Mouse (Mus musculus) c-Kit-positive CD71-positive TER-119-negative erythroid progenitor cells, embryonic 14.5 days (primary cell): ENCODE results near the gene Ppp2r2c.

Experiments used
- DNase-seq: peaks from one replicate; pipeline ENCODE4 v3.0.0-alpha.2; 2013; ENCODE audit warnings: low read depth

The Ppp2r2c gene

GRCm38 (mm10) chr5:36868266-36869090 is at the start of gene Ppp2r2c:
Ppp2r2c (plus strand) TSS chr5:36868513.
- no peak for DNase-seq

DNA sequence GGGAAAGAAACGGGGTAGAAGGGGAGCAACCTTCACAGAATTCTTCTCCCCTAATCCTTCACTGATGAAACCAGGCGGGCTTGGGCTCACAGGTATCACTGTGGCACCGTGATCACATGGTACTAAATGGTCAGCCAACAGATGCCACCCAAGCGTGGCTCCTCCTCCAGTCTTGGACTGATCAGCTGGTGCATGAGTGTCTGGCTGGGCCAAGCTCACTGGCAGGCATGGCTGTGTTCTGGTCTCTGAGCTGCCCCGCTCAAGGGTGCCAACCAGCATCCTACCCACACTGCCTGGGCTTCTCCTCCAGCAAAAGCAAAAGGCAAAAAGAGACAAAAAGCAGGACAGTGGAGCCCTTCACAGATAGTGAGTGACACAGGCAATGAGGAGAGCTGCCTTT is 48.6 kb upstream of the Ppp2r2c start:
- DNase-seq = no peak

DNA sequence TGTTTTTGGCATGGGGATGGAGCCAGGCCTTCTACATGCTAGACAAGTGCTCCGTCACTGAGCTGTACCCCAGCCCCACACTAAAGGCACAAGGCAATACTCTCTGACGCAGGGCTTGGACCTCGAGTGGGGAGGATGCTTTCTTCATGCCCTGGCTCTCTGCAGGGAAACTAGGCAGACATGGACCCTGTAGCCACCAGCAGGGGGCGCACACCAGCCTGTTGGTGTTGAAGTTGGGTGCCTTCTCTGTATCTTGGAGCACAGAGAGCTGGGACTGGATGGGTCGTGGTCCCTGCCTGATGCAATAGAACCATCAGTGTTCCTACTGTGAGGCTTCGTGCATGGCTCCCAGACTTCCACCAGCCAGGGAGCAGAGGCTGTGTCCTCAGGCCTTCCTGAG is 48.2 kb upstream of the Ppp2r2c start:
- peak; percentile 43 for DNase-seq

DNA sequence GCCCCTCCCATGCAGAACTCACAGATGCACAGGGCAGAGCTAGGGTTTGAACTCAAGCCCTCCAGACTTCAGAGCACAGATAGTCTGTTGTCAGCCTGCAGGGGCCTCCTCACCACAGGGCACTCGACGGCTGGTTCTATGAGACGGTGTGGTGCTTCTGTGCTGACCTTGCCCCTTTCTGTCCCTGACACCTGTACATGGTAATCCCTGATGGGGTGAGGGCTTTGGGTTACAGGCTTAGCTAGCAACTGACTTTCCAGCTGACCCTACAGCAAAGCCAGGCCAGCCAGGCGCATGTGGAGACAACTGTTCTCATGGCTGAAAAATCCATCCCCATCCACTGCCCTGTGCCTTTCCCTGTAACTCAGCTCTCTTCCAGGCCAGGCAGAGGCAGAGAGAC is 45.4 kb upstream of the Ppp2r2c start:
- DNase-seq = no peak

DNA sequence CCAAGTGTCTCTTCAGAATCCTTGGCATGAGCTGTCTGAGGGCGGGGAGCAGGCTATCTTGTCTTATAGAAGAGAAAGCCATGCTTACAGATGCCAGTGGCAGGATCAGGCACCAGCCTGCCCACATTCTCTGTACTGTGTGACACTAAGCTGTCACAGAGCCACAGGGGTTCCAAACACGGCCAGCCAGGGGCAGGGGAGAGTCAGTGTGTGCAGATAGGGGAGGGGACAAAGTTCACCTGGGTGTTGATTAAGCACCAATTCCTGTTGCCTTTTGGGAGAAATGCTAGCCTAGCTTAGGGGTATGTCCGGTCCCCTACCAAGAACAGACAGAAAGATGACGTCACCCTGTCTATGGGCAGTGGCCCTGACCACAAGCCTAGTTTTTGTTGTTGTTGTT is 39.2 kb upstream of the Ppp2r2c start:
- DNase-seq = no peak

DNA sequence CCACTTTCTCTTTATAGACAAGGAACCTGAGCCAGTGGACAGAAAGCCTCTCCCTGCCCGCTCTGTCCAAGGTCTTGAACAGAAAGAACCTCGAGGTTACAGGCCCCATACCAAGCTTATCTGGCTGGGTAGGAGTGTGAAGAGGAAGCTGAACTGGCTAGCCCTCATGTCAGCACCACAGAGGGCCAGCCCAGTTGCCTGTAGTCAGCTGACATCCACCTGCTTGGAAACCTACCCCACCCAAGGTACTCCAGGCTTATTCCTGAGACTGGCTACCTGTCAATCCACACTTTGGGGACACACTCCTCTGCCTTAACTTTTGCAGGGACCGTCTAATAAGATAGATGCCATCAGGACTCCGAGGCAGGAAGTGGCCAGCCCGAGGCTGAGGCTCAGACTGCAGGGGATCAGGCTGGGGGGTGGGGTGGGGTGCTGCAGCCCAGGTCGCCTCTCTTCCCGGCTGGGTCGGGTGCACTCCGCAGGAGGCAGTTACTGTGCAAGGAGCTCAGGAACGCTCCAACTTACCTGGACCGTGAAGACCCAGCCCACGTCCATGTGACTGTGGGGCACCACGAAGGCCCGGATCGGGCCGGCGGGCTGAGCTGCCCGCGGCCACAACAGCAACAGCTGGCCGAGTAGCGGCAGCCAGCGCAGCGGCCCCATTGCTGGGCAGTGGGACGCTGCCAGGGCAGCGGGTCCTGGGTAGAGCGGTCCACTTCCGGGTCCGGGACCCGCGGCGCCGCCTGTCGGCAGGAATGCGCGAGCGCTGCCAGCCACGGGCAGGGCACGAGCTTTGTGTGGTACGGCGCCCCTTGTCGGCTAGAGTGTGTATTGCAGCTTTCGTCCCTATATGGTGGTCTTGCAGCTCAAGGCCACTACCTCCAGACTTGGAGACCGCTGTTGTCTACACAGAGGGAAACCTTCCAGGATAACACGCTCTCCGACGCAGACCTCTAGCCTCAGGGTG is 38.1 kb upstream of the Ppp2r2c start, which contains the start of gene Man2b2:
Gene Man2b2 (minus strand): TSS at position 741 of the 967 bp plus-strand sequence.
- peak; percentile 75 for DNase-seq

- DNase-seq = no peak
These were observed 37.0 kb upstream of the Ppp2r2c start for GRCm38 (mm10) chr5:36831272-36831671.

GRCm38 (mm10) chr5:36835933-36836332 is 32.4 kb upstream of the Ppp2r2c start:
- DNase-seq = peak; percentile 45

- DNase-seq = no peak
These were observed 29.3 kb upstream of the Ppp2r2c start for GRCm38 (mm10) chr5:36839032-36839431.

- no peak for DNase-seq
These were observed 28.7 kb upstream of the Ppp2r2c start for GRCm38 (mm10) chr5:36839602-36840001.

DNA sequence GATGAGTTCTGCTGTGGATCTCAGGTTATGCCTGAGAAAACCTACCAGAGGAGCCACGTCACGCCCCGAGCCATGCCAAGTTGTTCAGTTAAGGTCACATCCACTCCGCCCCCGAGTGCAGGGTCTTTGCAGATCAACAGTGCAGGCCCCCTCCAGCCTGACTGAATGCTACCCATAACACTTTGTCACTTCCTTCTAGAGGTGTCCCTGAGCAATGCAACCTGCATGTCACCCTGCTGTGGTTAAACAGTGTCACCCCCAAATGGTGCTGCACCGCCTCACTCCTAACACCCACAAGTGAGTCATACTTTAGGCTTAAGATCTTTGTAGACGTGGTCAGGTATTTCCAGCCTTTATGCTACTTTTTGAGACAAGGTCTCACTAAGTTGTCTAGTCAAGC is 28.2 kb upstream of the Ppp2r2c start:
- DNase-seq = no peak

GRCm38 (mm10) chr5:36841701-36842100 is 26.6 kb upstream of the Ppp2r2c start:
- DNase-seq = no peak

DNA sequence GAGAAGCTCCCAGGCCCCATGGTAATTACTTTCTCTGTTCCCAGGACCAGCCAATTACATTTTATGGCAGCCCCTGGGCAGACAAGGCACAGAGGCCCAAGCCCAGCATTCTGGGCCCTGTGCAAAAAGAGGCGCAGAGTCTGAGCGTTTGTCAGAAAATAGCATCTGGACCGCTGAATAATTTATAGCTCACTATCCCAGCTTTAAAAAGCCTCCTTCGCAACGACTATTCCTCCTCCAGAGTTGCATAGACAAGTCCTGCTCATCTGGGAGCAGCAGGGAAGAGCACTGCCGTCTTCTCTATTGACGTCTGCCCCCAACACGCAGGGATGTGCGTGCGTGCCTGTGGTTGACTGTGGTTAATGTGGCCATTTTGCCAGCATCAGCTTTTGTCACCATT is 23.8 kb upstream of the Ppp2r2c start:
- no peak for DNase-seq

GRCm38 (mm10) chr5:36851572-36851971 is 16.7 kb upstream of the Ppp2r2c start:
- DNase-seq = no peak

DNA sequence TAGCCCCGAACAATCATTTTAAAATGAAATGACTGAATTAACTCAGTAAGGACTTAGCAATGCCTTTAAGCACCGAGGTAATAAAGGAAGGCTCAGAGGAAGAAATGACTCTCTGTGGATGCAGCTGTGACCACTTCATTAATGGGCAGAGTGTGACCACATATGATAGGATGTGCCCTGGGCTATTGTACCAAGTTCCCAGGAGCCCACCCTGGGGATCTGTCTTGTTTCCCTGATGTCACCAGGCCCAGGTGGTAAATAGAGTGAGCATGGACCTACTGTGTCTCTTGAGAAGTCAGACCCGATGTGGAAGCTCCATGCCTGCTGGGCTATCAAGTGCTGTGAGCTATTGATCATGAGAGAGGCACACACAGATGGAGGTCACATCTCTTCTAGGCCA is 13.1 kb upstream of the Ppp2r2c start:
- DNase-seq = no peak

- DNase-seq = no peak
These were observed 11.8 kb upstream of the Ppp2r2c start for GRCm38 (mm10) chr5:36856529-36856928.

- DNase-seq = no peak
These were observed 10.8 kb upstream of the Ppp2r2c start for GRCm38 (mm10) chr5:36857546-36857945.

DNA sequence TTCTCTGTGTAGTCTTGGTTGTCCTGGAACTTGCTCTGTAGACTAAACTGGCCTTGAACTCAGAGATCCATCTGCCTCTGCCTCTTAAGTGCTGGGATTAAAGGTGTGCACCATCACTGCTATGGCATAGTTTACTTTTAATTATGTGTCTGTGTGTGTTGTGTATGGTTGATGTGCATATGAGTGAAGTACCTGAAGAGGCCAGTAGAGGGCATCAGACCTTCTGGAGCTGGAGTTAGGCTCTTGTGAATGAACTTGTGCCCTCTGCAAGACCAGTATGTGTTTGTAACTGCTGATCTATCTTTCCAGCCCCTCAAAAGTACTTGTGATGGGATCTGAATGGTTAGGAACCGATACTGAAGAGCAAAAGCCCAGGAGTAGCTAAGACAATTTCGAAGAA is 7.2 kb upstream of the Ppp2r2c start:
- DNase-seq = peak; percentile 8

GRCm38 (mm10) chr5:36866701-36867250 is 1.5 kb upstream of the Ppp2r2c start:
- no peak for DNase-seq

DNA sequence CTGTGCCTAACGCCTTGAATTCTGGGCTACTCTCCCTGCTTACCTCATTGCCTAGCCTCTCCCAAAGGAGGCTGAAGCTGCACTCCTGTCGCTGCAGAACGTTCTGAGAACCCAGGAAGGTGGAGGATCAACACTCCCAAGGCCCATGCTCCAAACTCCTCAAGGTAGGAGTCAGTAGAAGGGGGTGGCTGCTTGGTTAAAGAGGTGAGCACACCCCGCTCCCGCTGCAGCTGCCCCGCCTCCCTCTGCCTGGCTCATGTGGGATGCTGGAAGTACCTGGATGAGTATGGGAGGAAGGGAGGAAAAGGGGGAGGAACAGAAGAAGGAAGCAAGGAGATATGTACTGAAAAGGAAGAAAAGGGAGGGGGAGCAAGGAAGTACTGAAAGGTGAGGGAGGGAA is 752 bp upstream of the Ppp2r2c start:
- DNase-seq = no peak

DNA sequence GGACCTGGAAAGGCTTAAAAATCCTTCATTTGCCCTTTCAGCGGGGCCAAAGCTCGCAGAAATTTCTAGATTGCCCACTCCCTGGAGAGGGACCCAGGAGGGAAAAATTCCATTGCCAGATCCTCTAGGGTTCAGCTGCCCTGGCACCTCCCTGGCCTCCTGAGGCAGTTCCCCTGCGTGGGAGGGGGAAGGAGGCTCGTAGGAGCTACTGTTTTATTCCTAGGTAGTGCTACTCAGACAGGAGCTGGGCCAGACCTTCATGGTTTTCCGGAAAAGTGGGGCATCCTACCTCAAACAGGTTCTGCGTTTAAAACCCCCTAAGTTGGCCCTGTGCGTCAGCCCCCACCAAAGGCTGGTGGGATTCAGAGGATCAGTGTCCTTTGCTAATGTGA is 869 bp downstream of the Ppp2r2c start:
- no peak for DNase-seq

DNA sequence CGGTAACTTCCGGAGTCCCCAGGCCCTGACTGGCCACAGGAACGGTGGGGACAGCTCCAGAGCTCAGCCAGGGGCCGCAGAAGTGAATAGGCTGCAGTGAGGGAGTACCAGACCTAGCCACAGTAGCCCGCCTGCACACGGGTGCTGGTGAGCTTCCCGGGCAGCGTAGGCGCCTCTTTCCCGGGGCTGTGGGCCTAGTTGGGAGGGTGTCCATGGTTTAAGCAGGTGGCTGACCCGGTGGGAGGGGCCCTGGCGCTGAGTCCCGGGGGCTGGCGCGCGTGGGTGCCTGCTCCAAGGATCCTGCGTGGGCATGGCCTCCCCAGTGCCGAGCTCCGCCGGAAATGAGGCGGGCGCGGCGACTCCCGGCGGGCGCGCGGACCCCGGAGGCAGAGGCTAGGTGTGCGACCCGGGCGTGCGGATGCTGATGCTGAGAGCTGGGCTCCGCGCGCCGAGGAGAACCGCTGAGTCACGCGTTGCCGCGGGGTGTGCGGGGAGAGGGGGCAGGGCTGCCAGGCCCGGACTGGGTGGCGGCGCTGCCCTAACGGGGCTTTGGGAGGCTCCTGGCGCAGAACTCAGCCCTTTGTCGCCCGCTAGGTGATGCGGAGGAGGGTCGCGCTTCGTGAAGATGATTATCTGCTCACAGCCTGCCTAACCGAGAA is 1.4 kb downstream of the Ppp2r2c start:
- no peak for DNase-seq
